Mouse (Mus musculus): ENCODE data around the gene Csad.

Gene Csad

GRCm38 (mm10) chr15:102238543-102239259 is 34.2 kb upstream of the Csad start:
- in situ Hi-C loops (cut with MboI, MseI) = loop anchor here (5.0 to 25.0 kb wide), 2 partner anchors 44 to 976 kb away; partner anchors contain the start of gene Nr4a1

DNA sequence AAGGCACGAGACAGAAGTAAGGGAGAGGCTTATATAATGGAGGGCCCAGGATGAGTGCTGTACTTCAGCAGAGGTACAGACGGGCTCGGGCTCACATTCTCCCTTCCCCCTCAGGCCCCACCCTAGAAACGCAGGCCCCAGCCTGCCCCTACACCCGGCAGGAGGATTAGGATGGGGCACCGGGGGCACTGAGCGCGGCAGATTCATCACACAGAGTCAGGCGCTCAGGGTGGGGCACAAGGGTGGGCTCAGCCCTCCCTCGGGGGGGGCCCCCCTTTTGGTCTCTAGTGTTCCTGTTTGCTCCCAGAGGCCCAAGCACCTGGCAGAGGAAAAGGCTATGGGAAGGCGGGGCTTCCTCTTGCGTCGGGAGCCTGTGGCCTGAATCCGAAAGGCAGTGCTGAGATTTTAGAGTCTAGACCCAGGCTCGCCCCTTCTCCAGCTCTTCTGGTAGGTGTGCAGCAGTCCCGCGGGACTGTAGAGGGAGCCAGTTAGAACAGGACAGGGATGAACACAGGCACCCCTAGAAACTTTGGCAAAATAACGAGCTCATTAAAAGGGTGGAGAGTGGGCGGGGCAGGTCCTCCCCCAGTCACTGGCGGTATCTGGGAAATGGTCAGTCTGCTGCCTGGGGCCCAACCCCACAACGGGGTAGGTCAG is 31.0 kb upstream of the Csad start:
- in situ Hi-C loops (cut with MboI, MseI) = loop anchor here (5.0 to 25.0 kb wide), 2 partner anchors 47 to 973 kb away; partner anchors contain the start of gene Nr4a1

DNA sequence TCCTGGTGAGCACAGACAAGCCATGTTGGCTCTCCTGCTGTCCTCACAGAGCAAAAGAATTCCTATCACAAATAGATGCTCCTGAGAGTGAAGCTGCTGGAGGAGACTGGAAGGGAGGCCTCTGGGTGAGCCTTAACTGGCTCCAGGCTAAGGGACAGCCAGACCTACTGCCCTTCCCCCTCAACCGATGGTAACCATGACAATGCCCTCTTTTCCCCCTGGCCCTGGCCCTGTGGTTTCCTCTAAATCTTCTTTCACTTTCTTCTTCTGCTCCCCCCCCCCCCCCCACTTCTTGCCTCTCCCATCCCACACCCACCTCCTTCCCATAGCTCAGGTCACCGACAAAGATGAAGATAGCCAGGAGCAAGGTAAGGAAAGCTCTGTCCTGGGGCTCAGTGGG is 29.4 kb upstream of the Csad start:
- in situ Hi-C loops (cut with MboI, MseI) = loop anchor here (25.0 kb wide), 1 partner anchor 972 kb away; the partner anchor contains the start of gene Nr4a1

GRCm38 (mm10) chr15:102232764-102233163 is 28.2 kb upstream of the Csad start:
- in situ Hi-C loops (cut with MboI, MseI) = loop anchor here (25.0 kb wide), 1 partner anchor 970 kb away; the partner anchor contains the start of gene Nr4a1

DNA sequence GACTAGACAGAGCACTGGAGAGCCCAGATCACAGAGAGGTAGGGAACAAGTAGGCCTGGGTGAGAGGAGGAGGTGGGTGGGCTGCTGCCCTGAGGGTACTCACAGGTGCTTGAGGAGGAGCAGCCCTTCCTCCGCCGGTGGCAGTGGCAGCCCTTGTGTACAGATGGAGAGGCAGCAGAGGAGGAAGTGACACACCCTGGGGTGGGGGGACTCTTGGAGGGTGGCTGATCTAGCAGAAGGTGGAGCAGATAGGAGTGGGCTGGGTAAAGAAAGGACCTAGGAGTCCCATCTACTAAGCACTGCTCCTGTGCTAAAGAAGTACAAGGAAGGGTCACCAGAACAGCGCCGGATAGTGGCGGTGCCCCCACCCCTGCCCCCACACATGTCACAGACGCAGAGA is 27.2 kb upstream of the Csad start, which contains the start of gene Itgb7:
Gene Itgb7 (minus strand): TSS at position 197 of the 400 bp plus-strand sequence.
- in situ Hi-C loops (cut with MboI, MseI) = loop anchor here (25.0 kb wide), 1 partner anchor 969 kb away; the partner anchor contains the start of gene Nr4a1

DNA sequence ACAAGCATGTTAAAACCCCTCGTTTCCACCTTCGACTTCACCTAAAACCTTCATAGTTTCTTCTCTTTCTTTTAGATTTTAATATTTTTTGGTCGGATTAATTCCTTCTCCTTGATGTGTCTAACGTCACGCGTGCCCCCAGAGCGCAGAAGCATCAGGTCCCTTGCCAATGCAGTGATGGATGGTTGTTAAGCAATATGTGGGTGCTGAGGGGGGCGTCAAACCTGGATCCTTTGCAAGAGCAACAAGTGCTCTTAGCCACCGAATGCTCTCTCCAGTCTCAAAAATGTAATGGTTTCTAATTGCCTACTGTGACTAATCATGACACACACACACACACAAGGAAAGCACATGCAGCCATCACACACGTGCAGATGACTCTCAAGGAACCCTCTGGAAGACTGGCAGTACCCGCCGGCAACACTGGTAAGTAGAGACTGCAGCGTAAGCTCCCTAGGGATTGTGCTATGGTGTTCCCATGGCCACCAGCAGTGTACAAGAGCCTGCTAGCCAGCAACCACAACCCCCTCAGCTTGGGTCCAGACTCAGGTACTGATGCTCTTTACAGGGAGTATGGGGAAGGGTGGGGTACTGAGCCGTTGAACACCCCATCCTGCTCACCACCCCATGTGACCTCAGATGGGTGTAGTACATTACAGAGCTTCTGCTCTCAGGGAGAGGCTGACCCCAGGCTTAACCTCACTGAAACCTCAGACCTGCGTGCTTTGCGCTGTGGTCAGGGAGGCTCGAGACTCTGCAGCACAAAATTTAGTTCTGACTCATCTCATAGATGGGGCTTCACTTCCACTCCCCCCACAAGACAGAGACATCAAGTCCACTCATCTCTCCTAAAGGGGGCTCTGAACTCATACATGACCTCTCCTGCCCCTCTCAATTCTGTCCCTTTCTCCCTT is 26.1 kb upstream of the Csad start:
- in situ Hi-C loops (cut with MboI, MseI) = loop anchor here (25.0 kb wide), 1 partner anchor 968 kb away; the partner anchor contains the start of gene Nr4a1

GRCm38 (mm10) chr15:102225619-102226018 is 21.1 kb upstream of the Csad start:
- in situ Hi-C loops (cut with MboI, MseI) = loop anchor here (25.0 kb wide), 1 partner anchor 963 kb away; the partner anchor contains the start of gene Nr4a1

GRCm38 (mm10) chr15:102224992-102225617 is 20.6 kb upstream of the Csad start:
- in situ Hi-C loops (cut with MboI, MseI) = loop anchor here (25.0 kb wide), 1 partner anchor 963 kb away; the partner anchor contains the start of gene Nr4a1

GRCm38 (mm10) chr15:102224186-102224991 is 19.9 kb upstream of the Csad start:
- in situ Hi-C loops (cut with MboI, MseI) = no loop called here

- in situ Hi-C loops (cut with MboI, MseI) = no loop called here
Measured at GRCm38 (mm10) chr15:102222386-102222785, 17.9 kb upstream of the Csad start.

GRCm38 (mm10) chr15:102217325-102217724 is 12.8 kb upstream of the Csad start:
- in situ Hi-C loops (cut with MboI, MseI) = no loop called here

GRCm38 (mm10) chr15:102216459-102217228 is 12.1 kb upstream of the Csad start:
- in situ Hi-C loops (cut with MboI, MseI) = no loop called here

DNA sequence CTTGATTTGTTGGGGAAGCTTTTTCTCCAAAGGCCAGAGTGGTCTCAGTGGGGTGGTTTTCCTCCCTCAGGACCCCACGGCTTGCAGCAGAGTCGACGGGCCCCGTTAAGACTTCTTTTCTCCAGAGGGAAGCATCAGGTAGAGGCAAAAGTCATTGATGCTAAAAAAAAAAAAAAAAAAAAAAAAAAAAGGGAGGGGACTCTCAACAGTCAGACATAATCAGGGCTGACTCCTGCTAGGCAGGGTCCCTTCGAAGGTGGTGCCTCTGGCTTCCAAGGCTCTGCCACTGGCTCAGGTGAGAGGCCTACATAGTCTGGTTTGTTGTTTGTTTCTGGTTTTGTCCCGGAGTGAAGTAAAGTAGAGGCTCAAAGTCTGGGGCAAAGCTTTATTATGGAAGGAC is 11.1 kb upstream of the Csad start:
- in situ Hi-C loops (cut with MboI, MseI) = no loop called here

- in situ Hi-C loops (cut with MboI, MseI) = no loop called here
Measured at GRCm38 (mm10) chr15:102214132-102214531, 9.6 kb upstream of the Csad start.

DNA sequence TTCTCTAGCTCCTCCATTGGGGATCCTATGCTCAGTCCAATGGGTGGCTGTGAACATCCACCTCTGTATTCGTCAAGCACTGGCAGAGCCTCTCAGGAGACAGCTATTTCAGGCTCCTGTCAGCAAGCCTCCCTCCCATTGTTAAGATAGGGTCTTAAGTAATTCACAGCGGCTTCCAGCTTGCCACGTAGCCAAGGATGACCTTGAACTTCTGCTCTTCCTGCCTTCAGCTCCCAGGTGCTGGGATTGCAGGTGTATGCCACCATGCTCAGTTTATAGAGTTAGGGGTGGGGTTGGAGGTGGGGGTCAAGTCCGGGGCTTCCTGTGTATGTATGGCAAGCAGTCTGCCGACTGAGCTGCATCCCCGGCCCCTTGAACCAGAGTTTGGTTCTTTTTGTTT is 7.4 kb upstream of the Csad start:
- in situ Hi-C loops (cut with MboI, MseI) = no loop called here

- in situ Hi-C loops (cut with MboI, MseI) = no loop called here
Measured at GRCm38 (mm10) chr15:102210816-102211215, 6.3 kb upstream of the Csad start.

GRCm38 (mm10) chr15:102209114-102209513 is 4.6 kb upstream of the Csad start:
- in situ Hi-C loops (cut with MboI, MseI) = no loop called here

GRCm38 (mm10) chr15:102208092-102208561 is 3.6 kb upstream of the Csad start:
- in situ Hi-C loops (cut with MboI, MseI) = no loop called here

DNA sequence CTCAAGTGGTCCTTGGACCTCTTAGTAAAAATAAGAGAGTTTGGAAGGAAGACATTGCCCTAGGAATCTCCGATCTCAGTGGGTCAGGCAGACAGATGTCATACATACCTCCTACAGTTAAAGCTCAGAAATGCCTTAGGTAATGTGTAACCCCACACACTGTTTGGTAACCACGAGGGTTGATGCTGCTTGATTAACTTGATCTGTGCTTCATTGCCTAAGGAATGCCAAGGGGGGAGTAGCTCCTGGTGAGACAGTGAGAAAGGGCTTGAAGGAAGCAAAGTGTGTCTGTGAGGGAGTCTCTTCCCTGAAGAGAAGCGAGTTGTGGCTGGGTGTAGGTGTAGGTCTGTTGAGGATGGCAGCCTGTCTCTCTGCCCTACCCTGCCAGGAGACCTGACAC is 2.8 kb upstream of the Csad start:
- in situ Hi-C loops (cut with MboI, MseI) = no loop called here

All from T-helper 1 cell (primary cell).